Mouse (Mus musculus): ENCODE measurements around the gene Samd14. TPM values are rescaled to one million over a fixed set of nuclear protein-coding genes. Genes with fewer than 3 reads are reported as not detected.

Gene Samd14
- polyA plus RNA-seq, 1 experiment, result 135 TPM

DNA sequence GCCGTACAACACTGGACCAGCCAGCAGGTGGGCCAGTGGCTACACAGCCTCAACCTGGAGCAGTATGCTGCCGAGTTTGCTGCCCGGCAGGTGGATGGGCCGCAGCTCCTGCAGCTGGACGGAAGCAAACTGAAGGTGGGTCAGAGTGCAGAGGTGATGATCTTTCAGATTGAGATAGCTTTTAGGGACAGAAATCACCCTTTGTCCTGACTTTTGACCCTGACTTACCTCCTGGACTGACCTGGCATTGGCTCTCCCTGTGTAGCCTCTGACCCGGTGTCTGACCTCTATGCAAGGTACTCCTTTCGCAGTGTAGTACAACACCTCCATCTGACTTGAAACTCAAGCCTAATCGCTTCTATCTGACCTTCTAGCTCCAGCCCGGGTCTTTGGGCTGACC lies 13.8 kb downstream of the Samd14 start:
- peaks cover 11% of the 10 kb centered on the region; the same call in 1 of the 2 replicates for H3K27me3 ChIP-seq (ENCODE audit: control insufficient read depth)

DNA sequence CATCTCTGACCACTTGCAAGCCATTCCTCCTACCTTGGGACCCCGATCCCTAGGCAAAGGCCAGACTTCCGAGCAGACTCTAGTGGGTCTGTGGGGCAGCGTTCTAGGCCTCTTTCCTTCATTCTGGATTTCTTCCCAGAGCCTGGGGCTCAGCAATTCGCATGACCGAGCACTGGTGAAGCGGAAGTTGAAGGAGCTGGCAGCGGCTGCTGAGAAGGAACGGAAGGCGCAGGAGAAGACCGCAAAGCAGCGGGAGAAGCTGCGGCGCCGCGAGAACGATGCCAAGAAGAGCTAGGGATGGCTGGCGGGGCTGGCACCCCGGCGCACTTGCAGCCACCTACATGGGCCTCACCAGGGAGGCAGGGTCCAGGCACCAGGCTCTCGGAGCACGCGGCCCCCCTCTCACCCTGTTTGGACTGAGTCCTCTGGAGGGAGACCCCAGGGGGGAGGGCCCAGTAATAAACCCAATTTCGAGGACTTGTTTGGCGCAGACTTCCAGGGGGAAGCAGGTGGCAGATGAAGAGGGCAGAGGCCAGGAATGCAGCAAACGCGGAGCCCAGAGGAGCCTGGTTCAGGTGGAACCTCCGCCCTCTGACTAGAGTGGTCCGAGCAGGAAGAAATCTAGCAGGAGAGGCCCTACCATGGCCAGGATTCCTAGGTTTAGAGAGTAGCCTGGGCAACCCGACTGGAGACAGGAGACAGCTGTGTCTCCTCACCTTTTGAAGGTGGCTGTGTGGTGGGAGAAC lies 14.9 kb downstream of the Samd14 start:
- peaks cover 87% of the 10 kb centered on the region for H3K36me3 ChIP-seq (ENCODE audit: control insufficient read depth)
- H3K27me3 ChIP-seq (ENCODE audit: control insufficient read depth), result peaks cover 6% of the 10 kb centered on the region; the same call in 1 of the 2 replicates
- no peaks in the 10 kb centered on the region for H3K9me3 ChIP-seq (ENCODE audit: control insufficient read depth, low read length)
- no peak overlapping the region for H3K4me3 ChIP-seq (replicated peaks)
- no peak for TF ChIP-seq TAL1 (IDR thresholded peaks at IDR 0.05; ENCODE audit: low read length)
- no peak for TF ChIP-seq GATA1 (IDR thresholded peaks at IDR 0.05; ENCODE audit: low read length)
- peaks cover 55% of the 10 kb centered on the region for H3K4me1 ChIP-seq (ENCODE audit: control insufficient read depth)

More for the DNA sequence above, 13.8 kb downstream of the Samd14 start:
- Histone ChIP-seq H3K36me3 (ENCODE audit: control insufficient read depth) (peaks cover 89% of the 10 kb centered on the region), H3K4me1 (ENCODE audit: control insufficient read depth) (peaks cover 66% of the 10 kb centered on the region), H3K9me3 (ENCODE audit: control insufficient read depth, low read length) (no peaks in the 10 kb centered on the region), H3K4me3 (replicated peaks) (no peak overlapping the region)
- TF ChIP-seq TAL1 (IDR thresholded peaks at IDR 0.05; ENCODE audit: low read length), result no peak
- TF ChIP-seq GATA1 (IDR thresholded peaks at IDR 0.05; ENCODE audit: low read length), result no peak

DNA sequence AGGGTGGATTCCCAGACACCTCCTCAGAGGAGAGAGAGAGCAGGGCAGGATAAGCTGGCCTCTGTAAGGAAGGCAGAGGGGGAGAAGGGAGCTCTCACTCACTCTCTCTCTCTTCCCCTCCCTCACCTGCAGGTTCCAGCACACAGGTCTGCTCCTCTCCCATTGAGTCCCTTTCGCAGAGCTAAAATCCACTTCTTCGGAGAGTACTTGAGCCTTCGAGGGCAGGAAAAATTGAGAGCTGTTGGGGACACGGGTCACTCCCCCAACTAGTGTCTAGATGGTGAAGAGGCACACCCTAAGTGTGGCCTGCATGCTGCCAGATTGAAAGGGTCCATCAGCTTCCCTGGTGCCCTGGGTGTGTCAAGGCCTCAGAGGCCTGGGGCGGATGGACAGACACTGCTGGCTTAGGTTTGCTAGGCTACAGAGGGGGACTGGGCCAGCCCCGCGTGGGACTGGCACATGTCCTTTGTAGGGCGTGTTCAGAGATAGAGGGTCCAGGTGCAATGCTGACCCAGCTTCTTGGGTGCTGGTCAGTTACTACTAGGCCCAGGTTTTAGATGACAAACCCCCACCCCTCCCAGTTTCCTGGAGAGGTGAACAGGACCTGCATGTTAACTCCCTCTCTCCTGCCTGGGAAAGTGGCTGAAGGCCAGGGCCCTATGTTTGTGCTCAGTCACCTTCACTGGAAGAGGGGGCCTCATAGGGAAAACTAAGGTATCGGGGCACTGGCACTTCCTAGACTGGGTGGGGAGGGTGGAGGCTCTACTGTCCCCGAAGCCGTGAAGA lies 15.7 kb downstream of the Samd14 start:
- Histone ChIP-seq H3K9me3 (ENCODE audit: control insufficient read depth, low read length) (no peaks in the 10 kb centered on the region), H3K36me3 (ENCODE audit: control insufficient read depth) (peaks cover 83% of the 10 kb centered on the region), H3K4me1 (ENCODE audit: control insufficient read depth) (peaks cover 47% of the 10 kb centered on the region), H3K27me3 (ENCODE audit: control insufficient read depth) (no peaks in the 10 kb centered on the region; the same call in 1 of the 2 replicates), H3K4me3 (replicated peaks) (no peak overlapping the region)
- TF ChIP-seq TAL1 (IDR thresholded peaks at IDR 0.05; ENCODE audit: low read length) (no peak), GATA1 (IDR thresholded peaks at IDR 0.05; ENCODE audit: low read length) (no peak)

DNA sequence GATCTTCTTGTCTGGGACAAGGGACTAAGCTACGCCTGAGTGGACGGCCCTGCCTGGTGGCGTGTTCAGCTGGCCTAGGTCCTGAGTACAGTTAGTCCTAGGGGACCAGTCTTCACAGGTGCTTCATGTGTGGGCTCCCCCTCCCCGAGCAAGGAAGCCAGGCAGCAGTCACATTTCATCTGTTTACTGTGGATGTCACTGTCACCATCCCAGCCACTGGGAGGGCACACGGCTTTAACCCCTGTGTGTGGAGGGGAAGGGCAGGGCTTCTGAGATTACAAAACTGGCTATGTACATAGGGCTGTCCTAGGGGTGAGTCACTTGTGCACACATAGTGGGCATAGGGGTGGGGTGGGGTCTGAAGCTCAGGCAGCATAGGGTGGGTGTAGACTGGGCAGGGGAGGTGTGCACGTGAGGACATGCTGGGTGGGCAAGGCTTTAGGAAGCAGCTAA lies 16.4 kb downstream of the Samd14 start:
- no peaks in the 10 kb centered on the region for H3K9me3 ChIP-seq (ENCODE audit: control insufficient read depth, low read length)
- no peaks in the 10 kb centered on the region; the same call in 1 of the 2 replicates for H3K27me3 ChIP-seq (ENCODE audit: control insufficient read depth)
- TF ChIP-seq GATA1 (IDR thresholded peaks at IDR 0.05; ENCODE audit: low read length) (no peak), TAL1 (IDR thresholded peaks at IDR 0.05; ENCODE audit: low read length) (no peak)
- peaks cover 44% of the 10 kb centered on the region for H3K4me1 ChIP-seq (ENCODE audit: control insufficient read depth)
- no peak overlapping the region for H3K4me3 ChIP-seq (replicated peaks)
- H3K36me3 ChIP-seq (ENCODE audit: control insufficient read depth), result peaks cover 76% of the 10 kb centered on the region

DNA sequence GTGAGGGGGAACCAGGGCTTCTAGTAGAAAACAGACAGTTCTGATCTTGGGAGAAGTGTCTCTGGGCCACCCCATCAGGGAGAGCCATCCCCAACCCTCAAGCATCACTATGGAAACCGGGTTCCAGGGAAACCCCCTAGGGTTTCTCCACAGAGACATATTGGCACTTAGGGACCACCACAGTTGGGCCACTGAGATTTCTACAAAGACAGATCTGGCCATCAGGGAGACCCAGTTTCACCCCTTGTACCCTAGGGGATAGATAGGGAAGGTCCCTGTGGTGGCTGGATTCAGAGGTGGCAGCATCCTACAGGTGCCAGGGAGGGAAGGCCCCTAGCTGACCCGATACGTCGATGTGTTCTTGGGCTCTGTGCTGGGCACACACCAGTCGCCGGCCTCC lies 17.2 kb downstream of the Samd14 start:
- peaks cover 37% of the 10 kb centered on the region for H3K4me1 ChIP-seq (ENCODE audit: control insufficient read depth)
- peaks cover 72% of the 10 kb centered on the region for H3K36me3 ChIP-seq (ENCODE audit: control insufficient read depth)
- no peak overlapping the region for H3K4me3 ChIP-seq (replicated peaks)
- no peak for TF ChIP-seq GATA1 (IDR thresholded peaks at IDR 0.05; ENCODE audit: low read length)
- TF ChIP-seq TAL1 (IDR thresholded peaks at IDR 0.05; ENCODE audit: low read length), result no peak
- no peaks in the 10 kb centered on the region for H3K9me3 ChIP-seq (ENCODE audit: control insufficient read depth, low read length)
- no peaks in the 10 kb centered on the region; the same call in 1 of the 2 replicates for H3K27me3 ChIP-seq (ENCODE audit: control insufficient read depth)

DNA sequence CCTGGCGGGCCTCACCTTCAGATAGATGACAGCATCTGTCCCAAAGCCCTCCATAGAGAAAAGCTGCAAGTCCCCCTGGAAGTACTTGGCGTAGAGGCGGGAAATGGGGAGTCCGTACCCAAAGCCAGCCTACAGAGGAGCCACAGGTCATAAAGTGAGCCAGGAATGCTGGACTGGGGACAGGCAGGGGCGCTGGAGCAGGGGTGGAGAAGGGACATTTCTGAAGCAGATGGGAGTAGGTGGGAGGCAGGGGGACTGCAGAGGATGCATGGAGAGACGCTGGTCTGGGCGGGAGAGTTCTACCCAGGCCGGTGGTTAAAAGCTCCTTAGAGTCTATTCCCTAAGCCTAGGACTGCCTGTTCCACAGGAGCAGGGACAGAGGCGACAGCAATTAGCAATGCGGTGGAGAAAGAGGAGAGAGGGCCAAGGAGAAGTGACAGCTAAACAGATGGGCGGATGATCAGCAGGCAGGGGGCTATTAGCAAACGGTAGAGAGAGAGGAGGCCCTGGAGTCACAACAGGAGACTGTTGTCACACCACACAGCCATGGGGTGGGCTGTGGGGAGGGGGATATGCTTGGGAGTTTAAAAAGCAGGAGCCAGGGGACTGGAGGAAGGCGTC lies 18.3 kb downstream of the Samd14 start:
- Histone ChIP-seq H3K9me3 (ENCODE audit: control insufficient read depth, low read length) (no peaks in the 10 kb centered on the region), H3K4me3 (replicated peaks) (no peak overlapping the region), H3K27me3 (ENCODE audit: control insufficient read depth) (no peaks in the 10 kb centered on the region), H3K4me1 (ENCODE audit: control insufficient read depth) (peaks cover 32% of the 10 kb centered on the region), H3K36me3 (ENCODE audit: control insufficient read depth) (peaks cover 63% of the 10 kb centered on the region)
- no peak for TF ChIP-seq GATA1 (IDR thresholded peaks at IDR 0.05; ENCODE audit: low read length)
- no peak for TF ChIP-seq TAL1 (IDR thresholded peaks at IDR 0.05; ENCODE audit: low read length)

DNA sequence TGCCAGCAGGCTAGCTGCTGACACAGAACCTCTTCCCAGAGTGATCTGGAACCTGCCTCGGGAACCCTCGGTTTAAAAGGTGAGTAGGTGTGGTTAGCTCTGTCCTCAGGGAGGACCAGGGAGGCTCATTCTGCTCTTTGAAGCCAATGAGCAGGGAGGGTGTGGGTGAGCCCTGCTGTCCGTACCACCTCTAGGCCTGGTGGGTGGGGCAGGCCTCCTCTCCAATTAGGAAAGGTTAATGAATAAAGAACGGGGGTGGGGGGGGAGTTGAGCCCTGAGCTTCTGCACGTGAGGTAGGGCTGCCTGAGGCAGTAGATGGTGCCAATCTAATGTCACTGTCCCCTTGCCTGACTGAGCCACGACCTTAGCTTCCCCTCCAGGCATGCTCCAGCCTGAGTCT lies 23.3 kb downstream of the Samd14 start:
- H3K4me1 ChIP-seq (ENCODE audit: control insufficient read depth), result peaks cover 15% of the 10 kb centered on the region
- no peaks in the 10 kb centered on the region for H3K9me3 ChIP-seq (ENCODE audit: control insufficient read depth, low read length)
- H3K27me3 ChIP-seq (ENCODE audit: control insufficient read depth), result no peaks in the 10 kb centered on the region
- peaks cover 47% of the 10 kb centered on the region for H3K36me3 ChIP-seq (ENCODE audit: control insufficient read depth)
- H3K4me3 ChIP-seq (replicated peaks), result no peak overlapping the region
- TF ChIP-seq GATA1 (IDR thresholded peaks at IDR 0.05; ENCODE audit: low read length) (no peak), TAL1 (IDR thresholded peaks at IDR 0.05; ENCODE audit: low read length) (no peak)

DNA sequence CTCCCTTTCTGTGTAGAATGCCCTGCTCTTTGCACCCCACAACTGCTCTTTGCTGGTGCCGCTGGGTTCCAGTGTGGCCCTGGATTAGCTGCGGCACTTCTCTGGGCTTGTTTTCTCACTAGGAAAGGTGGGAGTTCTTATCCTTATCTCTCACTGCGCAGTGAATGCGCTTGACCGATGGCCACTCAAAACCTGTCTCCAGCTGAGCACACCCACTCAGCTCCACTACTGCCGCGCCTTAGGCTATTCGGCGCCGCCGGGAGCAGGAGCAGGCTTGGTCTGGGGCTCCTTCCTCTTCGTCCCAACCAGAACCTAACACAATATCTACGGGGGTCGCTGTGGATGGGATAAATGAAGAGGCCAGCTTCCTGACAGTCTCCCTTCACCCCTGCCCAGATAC lies 23.9 kb downstream of the Samd14 start:
- Histone ChIP-seq H3K4me1 (ENCODE audit: control insufficient read depth) (peaks cover 18% of the 10 kb centered on the region), H3K27me3 (ENCODE audit: control insufficient read depth) (no peaks in the 10 kb centered on the region), H3K36me3 (ENCODE audit: control insufficient read depth) (peaks cover 51% of the 10 kb centered on the region), H3K4me3 (replicated peaks) (no peak overlapping the region), H3K9me3 (ENCODE audit: control insufficient read depth, low read length) (no peaks in the 10 kb centered on the region)
- TF ChIP-seq TAL1 (IDR thresholded peaks at IDR 0.05; ENCODE audit: low read length) (no peak), GATA1 (IDR thresholded peaks at IDR 0.05; ENCODE audit: low read length) (no peak)

DNA sequence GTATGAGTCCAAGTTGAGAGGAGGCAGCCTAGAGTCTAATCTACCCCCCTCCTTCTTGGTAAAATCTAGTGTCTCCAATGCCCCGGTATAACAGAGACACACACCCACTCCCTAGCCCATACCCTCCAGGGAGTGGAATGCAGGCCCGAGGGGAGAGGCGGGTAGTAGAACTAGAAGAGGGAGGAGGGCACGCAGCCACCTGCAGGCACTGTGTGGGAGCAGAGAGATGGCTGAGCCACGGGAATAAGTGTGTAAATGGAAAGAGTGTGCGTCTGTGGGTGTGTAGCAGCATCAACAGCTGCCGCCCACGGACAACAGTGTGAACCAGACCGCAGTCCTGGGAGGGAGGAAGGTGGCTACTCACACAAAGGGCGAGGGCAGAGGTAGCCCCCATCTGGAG lies 25.2 kb downstream of the Samd14 start:
- Histone ChIP-seq H3K4me3 (replicated peaks) (no peak overlapping the region), H3K9me3 (ENCODE audit: control insufficient read depth, low read length) (no peaks in the 10 kb centered on the region), H3K27me3 (ENCODE audit: control insufficient read depth) (no peaks in the 10 kb centered on the region), H3K36me3 (ENCODE audit: control insufficient read depth) (peaks cover 48% of the 10 kb centered on the region), H3K4me1 (ENCODE audit: control insufficient read depth) (peaks cover 27% of the 10 kb centered on the region)
- no peak for TF ChIP-seq TAL1 (IDR thresholded peaks at IDR 0.05; ENCODE audit: low read length)
- no peak for TF ChIP-seq GATA1 (IDR thresholded peaks at IDR 0.05; ENCODE audit: low read length)

Data from erythroblast, embryonic 14.5 days (primary cell).